Mouse (Mus musculus) ES-E14 (cell line): ENCODE results near the gene Cfap45.

Source experiments
- CHD2 ChIP-seq: IDR thresholded peaks from 2 replicates; pipeline ENCODE4 v1.6.1; 2014; ENCODE audit warnings: mild to moderate bottlenecking, low read depth, low read length, inconsistent platforms
- HCFC1 ChIP-seq: IDR thresholded peaks from 2 replicates; pipeline ENCODE4 v1.6.1; 2012; ENCODE audit warnings: low read length, inconsistent platforms, borderline replicate concordance; ENCODE audit not compliant: insufficient read depth

- TF ChIP-seq CHD2, result no peak
- TF ChIP-seq HCFC1, result no peak
These were observed 36.4 kb upstream of the Cfap45 start for GRCm38 (mm10) chr1:172484236-172484635.
